Mouse (Mus musculus): ENCODE results near the gene Gm17604.
A peak's percentile ranks its signal among the peaks of the same experiment; 100 is the strongest.

Gene Gm17604

GRCm38 (mm10) chrX:165004779-165005324, at the start of gene Gm17604:
Gene Gm17604, minus strand, starts transcription at chrX:165004829.
- DNase-seq: no peak

GRCm38 (mm10) chrX:165049929-165050328, 45.3 kb upstream of the Gm17604 start:
- no peak for DNase-seq

- no peak for DNase-seq
These were observed 1.5 kb downstream of the Gm17604 start for GRCm38 (mm10) chrX:165003141-165003540.

GRCm38 (mm10) chrX:164980193-164980775, 24.3 kb downstream of the Gm17604 start, which contains the start of the genes Mospd2 and Fancb:
Gene Mospd2, minus strand, starts transcription at chrX:164980375.
Gene Fancb, plus strand, starts transcription at chrX:164980592.
- peak; percentile 84 to 88 for DNase-seq

GRCm38 (mm10) chrX:164978866-164979265, 25.8 kb downstream of the Gm17604 start:
- DNase-seq: no peak

- no peak for DNase-seq
These were observed 33.4 kb downstream of the Gm17604 start for GRCm38 (mm10) chrX:164971206-164971605.

- DNase-seq: no peak
These were observed 38.7 kb downstream of the Gm17604 start for GRCm38 (mm10) chrX:164965750-164966448.

All from cerebellum, postnatal 14 days (tissue).